Mouse (Mus musculus) stomach, postnatal 0 days (tissue): Measurements from ENCODE around the gene Usp35.

Experiments used
- CTCF ChIP-seq: IDR thresholded peaks from 2 replicates; pipeline ENCODE4 v1.5.1; 2016; ENCODE audit warnings: antibody characterized with exemption, low read depth, mild to moderate bottlenecking, moderate library complexity
- EP300 ChIP-seq: optimal IDR thresholded peaks from 2 replicates; pipeline ENCODE3; 2016; ENCODE audit warnings: antibody characterized with exemption

DNA sequence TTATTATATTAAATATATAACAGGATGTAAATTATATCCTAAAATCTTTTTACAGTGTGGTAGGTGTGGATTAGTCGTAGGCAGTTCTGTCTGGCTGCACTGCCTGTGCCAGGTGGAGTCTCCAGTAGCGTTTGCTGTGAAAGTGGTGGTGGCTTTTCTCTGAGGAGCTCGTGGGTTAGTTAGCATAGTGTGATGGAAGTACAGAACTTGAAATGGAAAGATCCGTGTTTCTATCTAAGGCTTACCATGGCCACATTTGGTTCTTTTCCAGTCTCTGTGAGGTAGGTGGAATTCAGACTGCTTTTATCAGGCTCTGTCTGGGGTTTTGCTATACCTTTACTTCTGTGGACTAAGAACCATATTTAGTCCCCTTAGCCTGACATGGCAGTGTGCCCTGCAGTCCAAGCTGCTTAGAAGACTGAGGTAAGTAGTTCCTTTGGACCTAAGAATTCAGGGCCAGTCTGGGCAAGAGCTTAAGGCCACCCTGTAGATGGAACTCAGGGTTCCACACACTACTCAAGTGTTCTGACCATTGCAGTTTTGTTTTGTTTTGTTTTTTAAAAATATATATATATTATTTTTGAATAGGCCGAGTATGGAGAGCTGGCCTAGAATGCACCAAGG, 48.8 kb upstream of the Usp35 start:
- TF ChIP-seq CTCF = no peak
- no peak for TF ChIP-seq EP300
